Mouse (Mus musculus) midbrain, embryonic 13.5 days (tissue): ENCODE measurements around the gene Dusp27. TPM values are rescaled to one million over a fixed set of nuclear protein-coding genes. Genes with fewer than 3 reads are reported as not detected.

Experiments used
- ATAC-seq: fragments of 200-750 bp; cut with Nextera tagmentation; 2 replicates; pipeline ENCODE4 v1.8.0; 2017; ENCODE audit warnings: mild to moderate bottlenecking, moderate TSS enrichment, moderate library complexity
- H3K27ac ChIP-seq: fragments of 300-500 bp; sonication (generic); 2 replicates; pipeline ENCODE4 v1.5.1; 2015; ENCODE audit warnings: inconsistent platforms, mild to moderate bottlenecking, moderate library complexity
- H3K27me3 ChIP-seq: fragments of 300-500 bp; sonication (generic); 2 replicates; pipeline ENCODE4 v1.6.1; 2015; ENCODE audit warnings: mild to moderate bottlenecking, inconsistent platforms
- H3K36me3 ChIP-seq: fragments of 300-500 bp; sonication (generic); 2 replicates; pipeline ENCODE4 v1.6.1; 2015; ENCODE audit warnings: mild to moderate bottlenecking, inconsistent platforms
- H3K4me1 ChIP-seq: fragments of 300-500 bp; sonication (generic); replicated peaks from 2 replicates; pipeline ENCODE4 v1.6.1; 2015; ENCODE audit warnings: inconsistent platforms
- H3K4me2 ChIP-seq: fragments of 300-500 bp; sonication (generic); replicated peaks from 2 replicates; pipeline ENCODE4 v1.6.1; 2015; ENCODE audit warnings: moderate library complexity, mild to moderate bottlenecking, inconsistent platforms
- H3K4me3 ChIP-seq: fragments of 300-500 bp; sonication (generic); replicated peaks from 2 replicates; pipeline ENCODE4 v1.5.1; 2015; ENCODE audit warnings: mild to moderate bottlenecking, inconsistent platforms
- H3K9ac ChIP-seq: fragments of 300-500 bp; sonication (generic); replicated peaks from 2 replicates; pipeline ENCODE4 v1.6.1; 2015; ENCODE audit warnings: mild to moderate bottlenecking, inconsistent platforms
- H3K9me3 ChIP-seq: fragments of 300-500 bp; sonication (generic); 2 replicates; pipeline ENCODE4 v1.6.1; 2016; ENCODE audit warnings: mild to moderate bottlenecking, inconsistent platforms
- WGBS: fragments of 180-500 bp; shearing (Covaris S2); methylation state at CpG from one replicate; pipeline ENCODE4 v1.1.7; 2015; 5-methylcytosine and 5-hydroxymethylcytosine counted together
- polyA plus RNA-seq: library from polyadenylated mRNA; unstranded; fragments of >200 nt; fragmentation: Nextera tagmentation; extraction: Ambion mirVana; gene quantifications from 2 replicates; pipeline ENCODE4 v1.2.1, GENCODE M21; 2015

Dusp27 gene
- polyA plus RNA-seq, 1 experiment from 2014 or later = 1.2 TPM

- WGBS = 41% methylated on average over 4 of the region's 4 CpGs
- H3K27me3 ChIP-seq = peaks cover 3% of the 10 kb centered on the region; the same call in 1 of the 2 replicates
- H3K27ac ChIP-seq = no peak overlapping the region
- H3K4me2 ChIP-seq = no peak overlapping the region
- H3K9ac ChIP-seq = no peak overlapping the region
- H3K36me3 ChIP-seq = no peaks in the 10 kb centered on the region
- H3K9me3 ChIP-seq = no peaks in the 10 kb centered on the region
- H3K4me3 ChIP-seq = no peak overlapping the region
- peak; percentile 64; the same call in 1 of the 2 replicates for ATAC-seq
- H3K4me1 ChIP-seq = peaks cover 13% of the 10 kb centered on the region
These were observed 12.0 kb upstream of the Dusp27 start for GRCm38 (mm10) chr1:166139620-166140184.

GRCm38 (mm10) chr1:166139113-166139512, 11.4 kb upstream of the Dusp27 start:
- H3K4me3 ChIP-seq = no peak overlapping the region
- H3K27me3 ChIP-seq = peaks cover 3% of the 10 kb centered on the region; the same call in 1 of the 2 replicates
- no peak overlapping the region for H3K9ac ChIP-seq
- peaks cover 13% of the 10 kb centered on the region for H3K4me1 ChIP-seq
- H3K27ac ChIP-seq = no peak overlapping the region
- H3K9me3 ChIP-seq = no peaks in the 10 kb centered on the region
- no peak overlapping the region for H3K4me2 ChIP-seq
- no peaks in the 10 kb centered on the region for H3K36me3 ChIP-seq
- ATAC-seq = no peak
- 72% methylated on average over 3 of the region's 3 CpGs for WGBS

- Histone ChIP-seq H3K4me2 (no peak overlapping the region), H3K9me3 (no peaks in the 10 kb centered on the region), H3K9ac (no peak overlapping the region), H3K36me3 (no peaks in the 10 kb centered on the region), H3K27me3 (peaks cover 3% of the 10 kb centered on the region; the same call in 1 of the 2 replicates), H3K27ac (no peak overlapping the region), H3K4me1 (peaks cover 13% of the 10 kb centered on the region), H3K4me3 (no peak overlapping the region)
- no peak for ATAC-seq
- WGBS = 78% methylated on average over 13 of the region's 13 CpGs
These were observed 10.4 kb upstream of the Dusp27 start for GRCm38 (mm10) chr1:166138136-166138535.

- H3K36me3 ChIP-seq = no peaks in the 10 kb centered on the region
- no peak overlapping the region for H3K9ac ChIP-seq
- peaks cover 13% of the 10 kb centered on the region for H3K4me1 ChIP-seq
- peaks cover 3% of the 10 kb centered on the region; the same call in 1 of the 2 replicates for H3K27me3 ChIP-seq
- WGBS = 83% methylated on average over 7 of the region's 7 CpGs
- no peak; the same call in 1 of the 2 replicates for ATAC-seq
- no peaks in the 10 kb centered on the region for H3K9me3 ChIP-seq
- no peak overlapping the region for H3K4me2 ChIP-seq
- no peak overlapping the region for H3K27ac ChIP-seq
- no peak overlapping the region for H3K4me3 ChIP-seq
These were observed 9.7 kb upstream of the Dusp27 start for GRCm38 (mm10) chr1:166137244-166137938.

GRCm38 (mm10) chr1:166135091-166135740, 7.5 kb upstream of the Dusp27 start:
- no peak for ATAC-seq
- Histone ChIP-seq H3K27ac (no peak overlapping the region), H3K4me1 (peaks cover 13% of the 10 kb centered on the region), H3K36me3 (no peaks in the 10 kb centered on the region), H3K27me3 (0 out of 2 replicates have a peak, but pooled peaks cover 3% of the 10 kb centered on the region), H3K9me3 (no peaks in the 10 kb centered on the region), H3K4me2 (no peak overlapping the region), H3K4me3 (no peak overlapping the region), H3K9ac (no peak overlapping the region)
- 37% methylated on average over 5 of the region's 5 CpGs for WGBS

GRCm38 (mm10) chr1:166132367-166132766, 4.6 kb upstream of the Dusp27 start:
- H3K9ac ChIP-seq = no peak overlapping the region
- H3K27ac ChIP-seq = no peak overlapping the region
- ATAC-seq = no peak
- no peak overlapping the region for H3K4me3 ChIP-seq
- H3K27me3 ChIP-seq = 0 out of 2 replicates have a peak, but pooled peaks cover 3% of the 10 kb centered on the region
- H3K4me1 ChIP-seq = peaks cover 4% of the 10 kb centered on the region; the same call in 1 of the 2 replicates
- no peaks in the 10 kb centered on the region for H3K9me3 ChIP-seq
- no peak overlapping the region for H3K4me2 ChIP-seq
- WGBS = 55% methylated on average over 4 of the region's 4 CpGs
- H3K36me3 ChIP-seq = no peaks in the 10 kb centered on the region

GRCm38 (mm10) chr1:166130224-166130860, 2.6 kb upstream of the Dusp27 start, which contains the start of gene Gpa33:
Gpa33 (plus strand) TSS chr1:166130238.
- H3K27ac ChIP-seq = no peak within 1 kb of the TSS
- no peaks in the 10 kb centered on the region for H3K36me3 ChIP-seq
- ATAC-seq = no peak
- WGBS = 87% methylated on average over 5 of the region's 5 CpGs
- H3K9ac ChIP-seq = no peak within 1 kb of the TSS
- no peaks in the 10 kb centered on the region for H3K9me3 ChIP-seq
- no peak within 1 kb of the TSS for H3K4me3 ChIP-seq
- H3K27me3 ChIP-seq = no peaks in the 10 kb centered on the region
- H3K4me2 ChIP-seq = no peak within 1 kb of the TSS
- H3K4me1 ChIP-seq = peaks cover 4% of the 10 kb centered on the region; the same call in 1 of the 2 replicates

- H3K9me3 ChIP-seq = no peaks in the 10 kb centered on the region
- H3K36me3 ChIP-seq = no peaks in the 10 kb centered on the region
- no peaks in the 10 kb centered on the region for H3K27me3 ChIP-seq
- no peak overlapping the region for H3K9ac ChIP-seq
- H3K4me3 ChIP-seq = no peak overlapping the region
- no peak for ATAC-seq
- 92% methylated on average over 5 of the region's 5 CpGs for WGBS
- H3K4me1 ChIP-seq = no peaks in the 10 kb centered on the region
- H3K4me2 ChIP-seq = no peak overlapping the region
- H3K27ac ChIP-seq = no peak overlapping the region
These were observed 829 bp upstream of the Dusp27 start for GRCm38 (mm10) chr1:166128551-166128950.

- H3K9ac ChIP-seq = no peak overlapping the region
- H3K27ac ChIP-seq = no peak overlapping the region
- H3K9me3 ChIP-seq = no peaks in the 10 kb centered on the region
- no peak overlapping the region for H3K4me2 ChIP-seq
- ATAC-seq = no peak
- H3K27me3 ChIP-seq = no peaks in the 10 kb centered on the region
- H3K4me1 ChIP-seq = no peaks in the 10 kb centered on the region
- 79% methylated on average over 9 of the region's 9 CpGs for WGBS
- no peak overlapping the region for H3K4me3 ChIP-seq
- no peaks in the 10 kb centered on the region for H3K36me3 ChIP-seq
These were observed 927 bp downstream of the Dusp27 start for GRCm38 (mm10) chr1:166126795-166127194.

DNA sequence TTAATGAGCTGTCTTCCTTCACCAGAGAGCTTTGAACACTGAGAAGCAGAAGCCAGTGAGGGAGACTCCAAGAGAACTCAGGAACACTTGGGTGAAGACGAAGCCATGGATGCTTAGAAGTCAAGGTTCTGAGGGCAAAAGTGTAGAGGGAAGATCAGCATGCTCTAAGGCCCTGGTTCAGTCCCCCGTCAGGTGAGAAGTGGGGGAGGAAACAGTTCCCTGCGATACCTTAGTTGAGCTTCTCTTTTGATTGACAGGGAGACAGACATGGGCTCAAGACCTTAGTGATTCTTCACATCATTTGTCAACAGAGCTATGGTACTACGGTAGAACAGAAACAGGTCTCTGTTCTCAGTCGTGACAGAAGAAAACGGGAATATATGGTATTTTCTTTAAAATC, 1.4 kb downstream of the Dusp27 start:
- Histone ChIP-seq H3K4me1 (no peaks in the 10 kb centered on the region), H3K9ac (no peak overlapping the region), H3K4me2 (no peak overlapping the region), H3K9me3 (no peaks in the 10 kb centered on the region), H3K36me3 (no peaks in the 10 kb centered on the region), H3K4me3 (no peak overlapping the region), H3K27ac (no peak overlapping the region), H3K27me3 (no peaks in the 10 kb centered on the region)
- WGBS = 96% methylated on average over 6 of the region's 6 CpGs
- ATAC-seq = no peak

- ATAC-seq = no peak
- Histone ChIP-seq H3K4me2 (no peak overlapping the region), H3K9me3 (no peaks in the 10 kb centered on the region), H3K9ac (no peak overlapping the region), H3K4me3 (no peak overlapping the region), H3K4me1 (no peaks in the 10 kb centered on the region), H3K36me3 (no peaks in the 10 kb centered on the region), H3K27me3 (no peaks in the 10 kb centered on the region), H3K27ac (no peak overlapping the region)
- WGBS = 57% methylated on average over 8 of the region's 8 CpGs
These were observed 2.7 kb downstream of the Dusp27 start for GRCm38 (mm10) chr1:166124932-166125593.
